Comparison of ENCODE assay signal across 8 mouse cellular contexts in genomic region chr10:58813081-58813800, GRCm38 (mm10). TPM values are rescaled to one million over a fixed set of nuclear protein-coding genes. Genes with fewer than 3 reads are reported as not detected.
DNase-seq lines count a peak whose midpoint lies in the region; ATAC-seq and TF ChIP-seq lines count a peak whose summit lies in the region.

Gene Sh3rf3 (plus strand): TSS chr10:58813359.

- H3K27me3 ChIP-seq in kidney, postnatal 0 days (ENCODE audit: insufficient read depth, low read length), result peaks cover 8% of the 10 kb centered on the region
- peaks cover 30% of the 10 kb centered on the region for H3K27me3 ChIP-seq in liver, embryonic 11.5 days (replicated peaks; ENCODE audit: control insufficient read depth, insufficient read depth, low read length)
- peaks cover 22% of the 10 kb centered on the region for H3K27me3 ChIP-seq in neural tube, embryonic 11.5 days (ENCODE audit: control insufficient read depth, insufficient read depth, low read length)

- peak within 1 kb of the TSS; percentile 45 for H3K9ac ChIP-seq in kidney, postnatal 0 days (ENCODE audit: low read depth, low read length)
- H3K9ac ChIP-seq in liver, embryonic 11.5 days (ENCODE audit: low read depth, low read length), result no peak within 1 kb of the TSS
- peak within 1 kb of the TSS; percentile 54 for H3K9ac ChIP-seq in neural tube, embryonic 11.5 days (ENCODE audit: low read length)

- H3K4me2 ChIP-seq in kidney, postnatal 0 days (ENCODE audit: low read length), result peak within 1 kb of the TSS; percentile 99
- peak within 1 kb of the TSS; percentile 83 for H3K4me2 ChIP-seq in liver, embryonic 11.5 days
- peak within 1 kb of the TSS; percentile 100 for H3K4me2 ChIP-seq in neural tube, embryonic 11.5 days (ENCODE audit: low read depth)

- TF ChIP-seq CTCF in kidney, postnatal 0 days (IDR thresholded peaks at IDR 0.05; ENCODE audit: low read depth), result no peak

- 0% methylated on average over 76 of the region's 79 CpGs for WGBS in kidney, postnatal 0 days
- WGBS in liver, embryonic 11.5 days, result under 1% methylated on average over 74 of the region's 79 CpGs
- WGBS in neural tube, embryonic 11.5 days, result 0% methylated on average over 78 of the region's 79 CpGs

- H3K4me1 ChIP-seq in kidney, postnatal 0 days (replicated peaks; ENCODE audit: insufficient read depth, low read length), result peaks cover 11% of the 10 kb centered on the region; the same call in 1 of the 2 replicates
- H3K4me1 ChIP-seq in liver, embryonic 11.5 days (replicated peaks; ENCODE audit: control insufficient read depth, insufficient read depth, low read length), result no peaks in the 10 kb centered on the region; the same call in 1 of the 2 replicates
- H3K4me1 ChIP-seq in neural tube, embryonic 11.5 days (ENCODE audit: control insufficient read depth, insufficient read depth, low read length), result peaks cover 4% of the 10 kb centered on the region; the same call in 1 of the 2 replicates

- peak; percentile 18 for DNase-seq in kidney, adult 18-20 months
- no peak for DNase-seq in kidney, adult 9 months
- DNase-seq in cerebellum, postnatal 25 days, result peak; percentile 51 to 56
- DNase-seq in gastrocnemius, postnatal 10 days, result peak; percentile 57
- DNase-seq in kidney, postnatal 0 days (ENCODE audit: low spot score), result peak; percentile 31
- DNase-seq in liver, embryonic 11.5 days (ENCODE audit: low spot score), result peak; percentile 43
- DNase-seq in neural tube, embryonic 11.5 days (ENCODE audit: low spot score), result peak; percentile 60
- peak; percentile 21 for DNase-seq in thymus, postnatal 4 days

- H3K9me3 ChIP-seq in kidney, postnatal 0 days (replicated peaks; ENCODE audit: low read length), result no peaks in the 10 kb centered on the region
- H3K9me3 ChIP-seq in liver, embryonic 11.5 days (ENCODE audit: control insufficient read depth, low read length), result no peaks in the 10 kb centered on the region
- H3K9me3 ChIP-seq in neural tube, embryonic 11.5 days (ENCODE audit: control insufficient read depth, low read length), result no peaks in the 10 kb centered on the region

- peak within 1 kb of the TSS; percentile 60 for H3K4me3 ChIP-seq in kidney, postnatal 0 days (replicated peaks; ENCODE audit: low read depth, low read length)
- peak within 1 kb of the TSS; percentile 51 for H3K4me3 ChIP-seq in liver, embryonic 11.5 days (ENCODE audit: low read depth, low read length)
- peak within 1 kb of the TSS; percentile 66 for H3K4me3 ChIP-seq in neural tube, embryonic 11.5 days (ENCODE audit: low read depth, low read length)

- no peaks in the 10 kb centered on the region for H3K36me3 ChIP-seq in kidney, postnatal 0 days (ENCODE audit: insufficient read depth, low read length)
- no peaks in the 10 kb centered on the region for H3K36me3 ChIP-seq in liver, embryonic 11.5 days (ENCODE audit: control insufficient read depth, insufficient read depth, low read length)
- no peaks in the 10 kb centered on the region for H3K36me3 ChIP-seq in neural tube, embryonic 11.5 days (ENCODE audit: control insufficient read depth, insufficient read depth, low read length)

- no peak within 1 kb of the TSS for H3K27ac ChIP-seq in kidney, postnatal 0 days
- no peak within 1 kb of the TSS for H3K27ac ChIP-seq in liver, embryonic 11.5 days (ENCODE audit: low read depth, low read length)
- no peak within 1 kb of the TSS for H3K27ac ChIP-seq in neural tube, embryonic 11.5 days (ENCODE audit: low read depth, low read length)

- ATAC-seq in kidney, postnatal 0 days (replicated peaks; ENCODE audit: low FRiP score, low read depth), result peak; percentile 61
- ATAC-seq in liver, embryonic 11.5 days (replicated peaks; ENCODE audit: low FRiP score), result no peak
- peak; percentile 46 for ATAC-seq in neural tube, embryonic 11.5 days (ENCODE audit: insufficient read depth, low FRiP score, low TSS enrichment)

RNA-seq across cellular contexts. Expression of gene Sh3rf3, which starts in this region (rescaled TPM):
- 1 to 10 TPM; 2.6 to 3.2 TPM for total RNA-seq in gastrocnemius, postnatal 10 days (2021)
- 0.51 and 0.70 TPM in 2 replicates for polyA plus RNA-seq in kidney, postnatal 0 days (2015; fragmentation: Nextera tagmentation; extraction: Ambion mirVana)
- polyA plus RNA-seq in liver, embryonic 11.5 days (2014; fragmentation: Nextera tagmentation; extraction: Ambion mirVana), result 0.03 TPM in 1 of 2 replicates, not detected in the other
- 2.7 and 4.1 TPM in 2 replicates for polyA plus RNA-seq in neural tube, embryonic 11.5 days (2014; fragmentation: Nextera tagmentation; extraction: Ambion mirVana)

Comparison
In these comparisons a context has a peak if more than half of its experiments do, and no peak if none do; other contexts are left out.
1. Peak in DNase-seq, ATAC-seq, H3K4me3 ChIP-seq, H3K9ac ChIP-seq and H3K4me2 ChIP-seq in kidney, postnatal 0 days; RNA of the gene not detected or under 1 TPM.
2. Peak in DNase-seq, H3K4me3 ChIP-seq and H3K4me2 ChIP-seq in liver, embryonic 11.5 days; RNA of the gene not detected or under 1 TPM.